Mouse (Mus musculus): ENCODE data around the gene Srbd1.

DNA sequence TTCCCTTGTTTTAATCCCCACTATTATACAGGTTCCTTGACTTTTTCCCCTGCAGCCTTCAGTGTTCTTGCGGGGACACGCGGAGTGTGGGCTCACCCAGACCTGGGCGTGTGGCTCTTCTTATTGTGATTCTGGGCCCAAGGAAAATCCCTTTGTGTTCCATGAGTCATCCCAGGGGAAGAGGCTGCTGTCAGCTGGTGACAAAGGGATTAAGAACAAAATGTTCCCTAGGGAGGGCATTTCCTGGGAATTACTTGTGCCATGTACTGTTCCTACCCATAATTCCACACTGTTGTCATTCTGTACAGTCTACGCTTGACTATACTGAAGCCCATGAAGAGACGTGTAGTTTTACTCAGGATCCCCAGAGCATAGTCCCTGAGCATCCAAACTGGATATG lies 12.0 kb upstream of the Srbd1 start:
- no peak for TF ChIP-seq EP300 (IDR thresholded peaks at IDR 0.05; ENCODE audit: insufficient read depth, low read depth, low read length)
- TF ChIP-seq POLR2A (IDR thresholded peaks at IDR 0.05; ENCODE audit: insufficient read depth, low read length): no peak
- TF ChIP-seq CTCF (IDR thresholded peaks at IDR 0.05; ENCODE audit: low read depth, low read length): no peak
